Mouse (Mus musculus): ENCODE measurements around the gene Tescl. TPM values are rescaled to one million over a fixed set of nuclear protein-coding genes. Genes with fewer than 3 reads are reported as not detected.

Gene Tescl
- polyA plus RNA-seq, 1 experiment from 2014 or later: not detected

DNA sequence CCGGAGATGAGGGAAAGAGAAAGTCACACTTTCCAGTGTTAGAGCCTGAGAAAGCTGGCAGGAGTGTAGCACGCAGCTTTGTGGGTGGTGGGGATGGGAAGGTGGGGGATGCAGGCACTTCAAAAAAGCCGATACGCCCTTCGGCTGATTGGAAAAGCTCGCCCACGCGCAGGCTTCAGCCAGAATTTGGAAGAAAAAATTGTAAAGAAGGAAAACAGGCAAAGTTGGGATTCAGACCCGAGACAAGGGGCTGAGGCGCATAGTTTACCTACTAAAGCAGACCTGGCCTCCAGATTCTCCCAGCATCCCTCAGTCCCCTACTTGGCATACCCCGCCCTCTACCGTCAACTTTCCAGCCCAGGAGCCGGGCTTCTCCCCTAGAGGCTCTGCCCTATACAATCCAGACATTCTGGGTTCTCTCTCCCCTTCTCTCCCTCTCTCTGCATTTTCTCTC, 8.0 kb downstream of the Tescl start:
- Histone ChIP-seq H3K4me2 (ENCODE audit: low read depth, severe bottlenecking) (peak overlapping the region; percentile 56), H3K9ac (ENCODE audit: low read length) (peak overlapping the region; percentile 27; the same call in 1 of the 2 replicates), H3K27me3 (ENCODE audit: control insufficient read depth, insufficient read depth, low read length) (no peaks in the 10 kb centered on the region), H3K4me3 (ENCODE audit: low read depth, low read length) (peak overlapping the region; percentile 26), H3K36me3 (ENCODE audit: control insufficient read depth, insufficient read depth, low read length) (no peaks in the 10 kb centered on the region), H3K9me3 (ENCODE audit: control insufficient read depth, low read length) (no peaks in the 10 kb centered on the region), H3K4me1 (ENCODE audit: control insufficient read depth, insufficient read depth, low read length) (no peaks in the 10 kb centered on the region), H3K27ac (replicated peaks; ENCODE audit: low read depth, low read length) (no peak overlapping the region)
- 9% methylated on average over 13 of the region's 13 CpGs for WGBS
- ATAC-seq (ENCODE audit: insufficient number of reproducible peaks, low FRiP score, low TSS enrichment, low read depth) (peak; percentile 75; the same call in 1 of the 2 replicates), DNase-seq (ENCODE audit: low spot score) (peak; percentile 65)

DNA sequence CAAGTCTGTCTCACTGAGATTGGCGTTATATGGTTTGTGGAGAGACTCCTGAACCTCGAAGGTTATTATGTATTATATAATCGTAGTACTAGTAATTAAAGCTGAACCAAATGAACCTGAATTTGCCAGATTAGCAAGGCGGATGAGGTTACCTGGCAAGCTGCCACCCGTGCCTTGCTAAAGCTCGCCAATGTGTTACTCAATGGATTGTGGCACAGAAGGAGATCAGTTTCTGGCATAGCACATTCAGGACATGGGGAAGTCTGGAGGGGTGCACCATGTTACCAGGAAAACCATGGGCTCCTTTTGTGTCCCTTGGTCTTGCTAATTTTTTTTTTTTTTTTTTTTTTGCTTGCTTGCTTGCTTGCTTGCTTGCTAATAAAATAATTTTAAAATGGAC, 8.5 kb downstream of the Tescl start:
- H3K4me2 ChIP-seq (ENCODE audit: low read depth, severe bottlenecking): peak overlapping the region; percentile 56
- DNase-seq (ENCODE audit: low spot score) (no peak), ATAC-seq (ENCODE audit: insufficient number of reproducible peaks, low FRiP score, low TSS enrichment, low read depth) (no peak)
- 94% methylated on average over 6 of the region's 6 CpGs for WGBS
- no peak overlapping the region for H3K4me3 ChIP-seq (ENCODE audit: low read depth, low read length)
- no peak overlapping the region for H3K27ac ChIP-seq (replicated peaks; ENCODE audit: low read depth, low read length)
- H3K36me3 ChIP-seq (ENCODE audit: control insufficient read depth, insufficient read depth, low read length): no peaks in the 10 kb centered on the region
- H3K27me3 ChIP-seq (ENCODE audit: control insufficient read depth, insufficient read depth, low read length): no peaks in the 10 kb centered on the region
- no peak overlapping the region for H3K9ac ChIP-seq (ENCODE audit: low read length)
- H3K4me1 ChIP-seq (ENCODE audit: control insufficient read depth, insufficient read depth, low read length): no peaks in the 10 kb centered on the region
- H3K9me3 ChIP-seq (ENCODE audit: control insufficient read depth, low read length): no peaks in the 10 kb centered on the region

DNA sequence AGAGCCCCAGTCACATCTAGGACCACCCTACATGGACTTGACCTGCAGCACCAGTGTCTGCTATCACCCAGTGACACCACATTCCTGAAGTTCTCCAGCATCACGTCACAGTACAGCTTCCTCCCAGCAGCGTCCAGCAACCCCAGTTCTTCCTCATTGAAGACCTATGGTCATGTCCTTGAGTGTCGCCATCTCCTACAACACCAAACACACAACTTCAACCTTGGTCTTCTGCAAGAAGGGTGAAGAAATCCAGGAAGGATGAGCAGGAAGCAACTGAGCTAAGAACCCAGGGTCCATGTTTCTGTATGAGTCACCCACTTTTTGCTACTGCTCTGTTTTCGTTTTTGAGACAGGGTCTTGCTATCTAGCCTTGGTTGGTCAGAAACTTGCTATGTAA, 11.1 kb downstream of the Tescl start:
- Histone ChIP-seq H3K4me2 (ENCODE audit: low read depth, severe bottlenecking) (no peak overlapping the region), H3K9ac (ENCODE audit: low read length) (no peak overlapping the region), H3K4me1 (ENCODE audit: control insufficient read depth, insufficient read depth, low read length) (no peaks in the 10 kb centered on the region), H3K27me3 (ENCODE audit: control insufficient read depth, insufficient read depth, low read length) (no peaks in the 10 kb centered on the region), H3K9me3 (ENCODE audit: control insufficient read depth, low read length) (no peaks in the 10 kb centered on the region), H3K4me3 (ENCODE audit: low read depth, low read length) (no peak overlapping the region), H3K36me3 (ENCODE audit: control insufficient read depth, insufficient read depth, low read length) (no peaks in the 10 kb centered on the region), H3K27ac (replicated peaks; ENCODE audit: low read depth, low read length) (no peak overlapping the region)
- ATAC-seq (ENCODE audit: insufficient number of reproducible peaks, low FRiP score, low TSS enrichment, low read depth) (no peak), DNase-seq (ENCODE audit: low spot score) (no peak)
- WGBS: 76% methylated on average over 4 of the region's 4 CpGs

DNA sequence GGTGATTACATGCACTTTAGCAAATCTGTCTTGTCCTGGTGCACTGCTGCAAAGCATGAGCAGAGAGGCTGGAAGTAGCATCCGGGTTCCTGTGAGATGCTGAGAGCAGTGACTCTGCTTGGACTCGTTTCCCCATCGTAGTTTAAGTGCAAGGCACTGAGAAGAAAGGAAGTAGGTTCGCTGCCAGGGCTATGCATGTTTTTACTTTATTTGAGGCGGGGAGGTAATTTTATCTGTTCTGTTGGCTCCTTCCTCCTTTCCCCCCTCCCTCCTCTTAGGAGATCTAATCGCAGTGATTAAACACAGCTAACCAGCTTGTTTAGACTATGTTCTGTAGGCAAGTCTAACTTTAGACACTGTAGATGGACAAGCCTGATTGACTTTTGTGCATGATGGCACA, 14.8 kb downstream of the Tescl start:
- Histone ChIP-seq H3K36me3 (ENCODE audit: control insufficient read depth, insufficient read depth, low read length) (no peaks in the 10 kb centered on the region), H3K9me3 (ENCODE audit: control insufficient read depth, low read length) (no peaks in the 10 kb centered on the region), H3K9ac (ENCODE audit: low read length) (no peak overlapping the region), H3K4me1 (ENCODE audit: control insufficient read depth, insufficient read depth, low read length) (peaks cover 6% of the 10 kb centered on the region; the same call in 1 of the 2 replicates), H3K4me3 (ENCODE audit: low read depth, low read length) (no peak overlapping the region), H3K27me3 (ENCODE audit: control insufficient read depth, insufficient read depth, low read length) (no peaks in the 10 kb centered on the region), H3K4me2 (ENCODE audit: low read depth, severe bottlenecking) (no peak overlapping the region), H3K27ac (replicated peaks; ENCODE audit: low read depth, low read length) (no peak overlapping the region)
- DNase-seq (ENCODE audit: low spot score): no peak
- WGBS: 68% methylated on average over 6 of the region's 6 CpGs
- ATAC-seq (ENCODE audit: insufficient number of reproducible peaks, low FRiP score, low TSS enrichment, low read depth): no peak

DNA sequence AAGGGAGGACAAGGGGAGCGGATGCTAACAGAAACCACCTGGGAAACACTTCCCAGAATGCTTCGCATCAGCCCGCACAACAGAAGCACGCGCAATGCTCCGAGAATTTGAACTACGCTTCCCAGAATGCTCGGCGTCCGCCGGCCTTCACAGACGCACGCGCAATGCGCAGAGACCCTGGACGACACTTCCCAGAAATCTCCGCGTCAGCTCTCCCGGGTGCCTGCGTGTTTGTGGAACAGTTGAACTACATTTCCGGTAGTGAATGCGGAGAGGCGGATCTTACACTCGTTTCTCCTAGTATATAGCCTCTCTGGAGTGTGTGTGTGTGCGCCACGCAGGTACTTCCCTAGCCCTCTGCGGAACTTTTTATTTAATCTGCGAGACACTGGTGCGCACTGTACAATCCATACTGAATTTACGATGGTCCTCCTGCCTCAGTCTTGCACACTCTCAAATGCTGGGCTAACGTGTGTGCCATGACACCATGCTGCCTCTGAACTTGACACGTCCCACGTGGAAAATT, 17.1 kb downstream of the Tescl start, which contains the start of gene Zfp94:
Gene Zfp94 (minus strand): TSS at position 100 of the 526 bp plus-strand sequence.
- Histone ChIP-seq H3K4me1 (ENCODE audit: control insufficient read depth, insufficient read depth, low read length) (peaks cover 6% of the 10 kb centered on the region; the same call in 1 of the 2 replicates), H3K9me3 (ENCODE audit: control insufficient read depth, low read length) (no peaks in the 10 kb centered on the region), H3K27ac (replicated peaks; ENCODE audit: low read depth, low read length) (peak within 1 kb of the TSS; percentile 39; the same call in 1 of the 2 replicates), H3K4me3 (ENCODE audit: low read depth, low read length) (peak within 1 kb of the TSS; percentile 62), H3K36me3 (ENCODE audit: control insufficient read depth, insufficient read depth, low read length) (no peaks in the 10 kb centered on the region), H3K4me2 (ENCODE audit: low read depth, severe bottlenecking) (peak within 1 kb of the TSS; percentile 85), H3K9ac (ENCODE audit: low read length) (peak within 1 kb of the TSS; percentile 81), H3K27me3 (ENCODE audit: control insufficient read depth, insufficient read depth, low read length) (no peaks in the 10 kb centered on the region)
- ATAC-seq (ENCODE audit: insufficient number of reproducible peaks, low FRiP score, low TSS enrichment, low read depth) (peak; percentile 94), DNase-seq (ENCODE audit: low spot score) (peak; percentile 95)
- 1% methylated on average over 33 of the region's 33 CpGs for WGBS

DNA sequence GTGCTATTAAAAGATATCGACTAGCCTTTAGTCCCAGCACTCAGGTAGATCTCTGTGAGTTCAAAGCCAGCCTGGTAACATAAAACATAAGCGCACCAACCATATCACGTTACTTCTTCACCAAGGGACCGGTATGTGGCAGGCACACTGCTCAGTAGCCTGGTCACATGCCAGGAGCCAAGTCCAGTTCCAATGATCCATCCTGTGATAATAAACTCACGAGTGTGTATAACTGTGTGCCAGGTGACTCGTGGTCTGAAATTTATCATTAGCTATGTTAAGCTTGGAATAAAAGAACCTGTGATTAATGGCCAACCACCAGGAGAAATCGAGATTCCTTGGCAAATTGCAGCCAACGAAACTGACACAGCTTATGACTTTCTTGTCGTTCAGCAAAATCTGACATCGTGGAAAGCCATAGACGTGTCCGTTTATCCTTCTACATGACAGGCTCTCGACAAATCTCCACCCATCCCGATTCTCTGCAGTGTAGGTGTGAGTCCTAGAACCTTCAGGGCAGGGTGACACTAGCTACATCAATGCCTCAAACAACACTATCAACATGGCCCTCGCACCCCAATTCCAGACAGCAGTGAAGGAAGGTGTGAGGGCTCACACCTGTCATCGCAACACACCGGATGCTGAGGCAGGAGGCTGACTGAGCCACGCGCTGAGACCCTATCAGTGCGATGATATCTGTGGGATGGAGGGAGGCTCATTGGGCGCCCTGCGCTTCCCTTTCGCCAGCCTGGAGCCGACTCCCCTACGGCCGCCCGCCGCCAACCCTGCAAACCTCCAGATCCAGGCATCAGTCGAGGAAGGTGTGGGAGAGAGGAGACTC, 17.8 kb downstream of the Tescl start:
- no peak for DNase-seq (ENCODE audit: low spot score)
- H3K4me3 ChIP-seq (ENCODE audit: low read depth, low read length): peak overlapping the region; percentile 62
- 33% methylated on average over 29 of the region's 29 CpGs for WGBS
- peak overlapping the region; percentile 81 for H3K9ac ChIP-seq (ENCODE audit: low read length)
- H3K27ac ChIP-seq (replicated peaks; ENCODE audit: low read depth, low read length): 0 out of 2 replicates have a peak overlapping the region, but pooled peaks have one; percentile 39
- peaks cover 6% of the 10 kb centered on the region; the same call in 1 of the 2 replicates for H3K4me1 ChIP-seq (ENCODE audit: control insufficient read depth, insufficient read depth, low read length)
- peak overlapping the region; percentile 85 for H3K4me2 ChIP-seq (ENCODE audit: low read depth, severe bottlenecking)
- H3K27me3 ChIP-seq (ENCODE audit: control insufficient read depth, insufficient read depth, low read length): no peaks in the 10 kb centered on the region
- peak; percentile 36; the same call in 1 of the 2 replicates for ATAC-seq (ENCODE audit: insufficient number of reproducible peaks, low FRiP score, low TSS enrichment, low read depth)
- 0 out of 2 replicates have a peak, but pooled peaks cover 2% of the 10 kb centered on the region for H3K36me3 ChIP-seq (ENCODE audit: control insufficient read depth, insufficient read depth, low read length)
- no peaks in the 10 kb centered on the region for H3K9me3 ChIP-seq (ENCODE audit: control insufficient read depth, low read length)

DNA sequence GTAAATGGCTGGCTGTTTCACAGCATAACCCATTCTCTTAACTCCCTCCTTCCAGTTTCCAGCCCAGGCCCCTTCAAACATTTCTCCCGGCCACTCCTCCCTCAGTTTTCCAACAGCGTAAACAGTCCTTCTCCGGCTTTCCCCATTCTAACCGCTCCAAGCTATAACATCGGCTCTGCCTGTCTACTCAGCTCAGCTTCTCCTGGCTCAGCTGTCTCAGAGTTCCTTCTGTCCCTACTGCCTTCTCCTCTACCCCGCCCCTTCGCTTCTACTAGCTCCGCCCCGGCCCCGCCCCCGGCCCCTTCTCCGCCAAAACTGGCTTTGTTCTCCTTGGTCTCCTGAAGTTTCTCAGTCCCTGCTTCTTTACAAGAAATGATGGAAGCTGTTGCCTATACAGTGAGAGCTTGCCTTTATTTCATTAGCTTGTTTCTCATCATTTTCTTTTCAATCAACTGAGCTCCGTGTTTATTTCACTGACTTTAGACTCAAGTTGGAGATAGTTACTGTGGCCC, 32.9 kb downstream of the Tescl start, which contains the start of gene Zfp61:
Gene Zfp61 (minus strand): TSS at position 462 of the 512 bp plus-strand sequence.
- ATAC-seq (ENCODE audit: insufficient number of reproducible peaks, low FRiP score, low TSS enrichment, low read depth) (peak; percentile 59), DNase-seq (ENCODE audit: low spot score) (peak; percentile 80)
- Histone ChIP-seq H3K27ac (replicated peaks; ENCODE audit: low read depth, low read length) (peak within 1 kb of the TSS; percentile 91; the same call in 1 of the 2 replicates), H3K36me3 (ENCODE audit: control insufficient read depth, insufficient read depth, low read length) (peaks cover 7% of the 10 kb centered on the region; the same call in 1 of the 2 replicates), H3K9me3 (ENCODE audit: control insufficient read depth, low read length) (peaks cover 3% of the 10 kb centered on the region; the same call in 1 of the 2 replicates), H3K4me1 (ENCODE audit: control insufficient read depth, insufficient read depth, low read length) (no peaks in the 10 kb centered on the region), H3K4me3 (ENCODE audit: low read depth, low read length) (peak within 1 kb of the TSS; percentile 61), H3K9ac (ENCODE audit: low read length) (peak within 1 kb of the TSS; percentile 65), H3K4me2 (ENCODE audit: low read depth, severe bottlenecking) (peak within 1 kb of the TSS; percentile 84), H3K27me3 (ENCODE audit: control insufficient read depth, insufficient read depth, low read length) (no peaks in the 10 kb centered on the region)
- WGBS: 2% methylated on average over 13 of the region's 13 CpGs

Data from limb, embryonic 11.5 days (tissue).